Mouse (Mus musculus) kidney, embryonic 14.5 days (tissue): ENCODE results near the gene Npas1. TPM values are rescaled to one million over a fixed set of nuclear protein-coding genes. Genes with fewer than 3 reads are reported as not detected.

ENCODE experiments used
- ATAC-seq: fragments of 200-750 bp; cut with Nextera tagmentation; 2 replicates; pipeline ENCODE4 v1.8.0; 2017; ENCODE audit warnings: moderate number of reproducible peaks, mild to moderate bottlenecking, moderate TSS enrichment, moderate library complexity; ENCODE audit not compliant: low FRiP score, low TSS enrichment
- H3K27ac ChIP-seq: fragments of 300-500 bp; sonication (generic); 2 replicates; pipeline ENCODE4 v1.5.1; 2014; ENCODE audit warnings: low read depth, mild to moderate bottlenecking, low read length, moderate library complexity, mixed read lengths
- H3K27me3 ChIP-seq: fragments of 300-500 bp; sonication (generic); 2 replicates; pipeline ENCODE4 v1.6.1; 2014; ENCODE audit warnings: mild to moderate bottlenecking, low read length; ENCODE audit not compliant: control insufficient read depth, insufficient read depth
- H3K36me3 ChIP-seq: fragments of 300-500 bp; sonication (generic); 2 replicates; pipeline ENCODE4 v1.6.1; 2014; ENCODE audit warnings: low read length, mixed read lengths; ENCODE audit not compliant: control insufficient read depth, insufficient read depth
- H3K4me1 ChIP-seq: fragments of 300-500 bp; sonication (generic); 2 replicates; pipeline ENCODE4 v1.6.1; 2014; ENCODE audit warnings: low read length, mixed read lengths; ENCODE audit not compliant: control insufficient read depth, insufficient read depth
- H3K4me2 ChIP-seq: fragments of 300-500 bp; sonication (generic); replicated peaks from 2 replicates; pipeline ENCODE4 v1.6.1; 2014; ENCODE audit warnings: low read depth, mild to moderate bottlenecking, low read length
- H3K4me3 ChIP-seq: fragments of 300-500 bp; sonication (generic); 2 replicates; pipeline ENCODE4 v1.5.1; 2014; ENCODE audit warnings: mild to moderate bottlenecking, low read length
- H3K9ac ChIP-seq: fragments of 300-500 bp; sonication (generic); 2 replicates; pipeline ENCODE4 v1.6.1; 2014; ENCODE audit warnings: low read depth, mild to moderate bottlenecking, low read length, moderate library complexity
- H3K9me3 ChIP-seq: fragments of 300-500 bp; sonication (generic); 2 replicates; pipeline ENCODE4 v1.6.1; 2016; ENCODE audit warnings: low read length; ENCODE audit not compliant: control insufficient read depth
- WGBS: fragments of 180-500 bp; shearing (Covaris S2); extraction: QIAGEN DNeasy Blood & Tissue Kit; methylation state at CpG from one replicate; pipeline ENCODE4 v1.1.7; 2014; 5-methylcytosine and 5-hydroxymethylcytosine counted together
- polyA plus RNA-seq: library from polyadenylated mRNA; unstranded; fragments of >200 nt; fragmentation: Nextera tagmentation; extraction: Ambion mirVana; gene quantifications from 2 replicates; pipeline ENCODE4 v1.2.1, GENCODE M21; 2014

Gene Npas1
- polyA plus RNA-seq, 1 experiment from 2014 or later = not detected

- H3K27ac ChIP-seq = no peak overlapping the region
- 1% methylated on average over 51 of the region's 59 CpGs for WGBS
- H3K9me3 ChIP-seq = no peaks in the 10 kb centered on the region
- H3K36me3 ChIP-seq = no peaks in the 10 kb centered on the region
- peak overlapping the region; percentile 4; the same call in 1 of the 2 replicates for H3K9ac ChIP-seq
- peaks cover 57% of the 10 kb centered on the region for H3K27me3 ChIP-seq
- peaks cover 16% of the 10 kb centered on the region; the same call in 1 of the 2 replicates for H3K4me1 ChIP-seq
- no peak for ATAC-seq
- peak overlapping the region; percentile 36 for H3K4me3 ChIP-seq
- H3K4me2 ChIP-seq = peak overlapping the region; percentile 57
Measured at GRCm38 (mm10) chr7:16475764-16476599, 1.5 kb downstream of the Npas1 start.

- peak overlapping the region; percentile 36; the same call in 1 of the 2 replicates for H3K4me3 ChIP-seq
Measured at GRCm38 (mm10) chr7:16475321-16475720, 2.2 kb downstream of the Npas1 start.

GRCm38 (mm10) chr7:16474445-16474844 lies 3.1 kb downstream of the Npas1 start:
- H3K4me2 ChIP-seq = peak overlapping the region; percentile 26
- no peaks in the 10 kb centered on the region for H3K36me3 ChIP-seq
- H3K9me3 ChIP-seq = no peaks in the 10 kb centered on the region
- peaks cover 16% of the 10 kb centered on the region; the same call in 1 of the 2 replicates for H3K4me1 ChIP-seq
- no peak for ATAC-seq
- 5% methylated on average over 33 of the region's 33 CpGs for WGBS
- peak overlapping the region; percentile 21 for H3K4me3 ChIP-seq
- H3K9ac ChIP-seq = no peak overlapping the region
- peaks cover 57% of the 10 kb centered on the region for H3K27me3 ChIP-seq
- H3K27ac ChIP-seq = no peak overlapping the region

More at GRCm38 (mm10) chr7:16475321-16475720, 2.2 kb downstream of the Npas1 start:
- Histone ChIP-seq H3K36me3 (no peaks in the 10 kb centered on the region), H3K4me2 (peak overlapping the region; percentile 8), H3K27me3 (peaks cover 57% of the 10 kb centered on the region), H3K4me1 (peaks cover 16% of the 10 kb centered on the region; the same call in 1 of the 2 replicates), H3K9me3 (no peaks in the 10 kb centered on the region), H3K9ac (no peak overlapping the region), H3K27ac (no peak overlapping the region)
- ATAC-seq = no peak
- WGBS = under 1% methylated on average over 23 of the region's 23 CpGs

GRCm38 (mm10) chr7:16473847-16474246 lies 3.7 kb downstream of the Npas1 start:
- Histone ChIP-seq H3K9ac (no peak overlapping the region), H3K4me2 (no peak overlapping the region), H3K36me3 (no peaks in the 10 kb centered on the region), H3K27ac (no peak overlapping the region), H3K4me1 (peaks cover 16% of the 10 kb centered on the region; the same call in 1 of the 2 replicates), H3K9me3 (no peaks in the 10 kb centered on the region), H3K4me3 (no peak overlapping the region), H3K27me3 (peaks cover 57% of the 10 kb centered on the region)
- 28% methylated on average over 8 of the region's 8 CpGs for WGBS
- ATAC-seq = peak; percentile 56

GRCm38 (mm10) chr7:16472116-16472709 lies 5.3 kb downstream of the Npas1 start:
- Histone ChIP-seq H3K36me3 (no peaks in the 10 kb centered on the region), H3K4me2 (no peak overlapping the region), H3K9me3 (no peaks in the 10 kb centered on the region), H3K4me3 (no peak overlapping the region), H3K27me3 (peaks cover 56% of the 10 kb centered on the region), H3K9ac (no peak overlapping the region), H3K4me1 (peaks cover 16% of the 10 kb centered on the region; the same call in 1 of the 2 replicates), H3K27ac (no peak overlapping the region)
- ATAC-seq = no peak
- 9% methylated on average over 17 of the region's 17 CpGs for WGBS

- 45% methylated on average over 9 of the region's 9 CpGs for WGBS
- no peaks in the 10 kb centered on the region for H3K36me3 ChIP-seq
- no peaks in the 10 kb centered on the region for H3K9me3 ChIP-seq
- peaks cover 16% of the 10 kb centered on the region; the same call in 1 of the 2 replicates for H3K4me1 ChIP-seq
- peaks cover 49% of the 10 kb centered on the region for H3K27me3 ChIP-seq
- no peak overlapping the region for H3K9ac ChIP-seq
- H3K4me3 ChIP-seq = no peak overlapping the region
- no peak for ATAC-seq
- H3K4me2 ChIP-seq = no peak overlapping the region
- no peak overlapping the region for H3K27ac ChIP-seq
Measured at GRCm38 (mm10) chr7:16471549-16471948, 6.0 kb downstream of the Npas1 start.

GRCm38 (mm10) chr7:16468115-16468514 lies 9.4 kb downstream of the Npas1 start:
- H3K4me3 ChIP-seq = no peak overlapping the region
- H3K36me3 ChIP-seq = no peaks in the 10 kb centered on the region
- H3K9ac ChIP-seq = no peak overlapping the region
- no peak overlapping the region for H3K27ac ChIP-seq
- WGBS = 15% methylated on average over 5 of the region's 5 CpGs
- H3K9me3 ChIP-seq = no peaks in the 10 kb centered on the region
- ATAC-seq = no peak
- H3K4me2 ChIP-seq = no peak overlapping the region
- no peaks in the 10 kb centered on the region for H3K4me1 ChIP-seq
- peaks cover 15% of the 10 kb centered on the region for H3K27me3 ChIP-seq

GRCm38 (mm10) chr7:16466565-16466964 lies 11.0 kb downstream of the Npas1 start:
- 72% methylated on average over 4 of the region's 4 CpGs for WGBS
- H3K9ac ChIP-seq = no peak overlapping the region
- no peaks in the 10 kb centered on the region for H3K9me3 ChIP-seq

GRCm38 (mm10) chr7:16465568-16465967 lies 12.0 kb downstream of the Npas1 start:
- Histone ChIP-seq H3K4me3 (no peak overlapping the region), H3K4me2 (no peak overlapping the region), H3K9ac (no peak overlapping the region), H3K9me3 (no peaks in the 10 kb centered on the region), H3K27ac (no peak overlapping the region), H3K36me3 (no peaks in the 10 kb centered on the region), H3K27me3 (peaks cover 7% of the 10 kb centered on the region; the same call in 1 of the 2 replicates), H3K4me1 (no peaks in the 10 kb centered on the region)
- no peak for ATAC-seq
- 92% methylated on average over 5 of the region's 5 CpGs for WGBS

More at GRCm38 (mm10) chr7:16466565-16466964, 11.0 kb downstream of the Npas1 start:
- Histone ChIP-seq H3K4me2 (no peak overlapping the region), H3K27me3 (peaks cover 3% of the 10 kb centered on the region; the same call in 1 of the 2 replicates), H3K27ac (no peak overlapping the region), H3K4me3 (no peak overlapping the region), H3K4me1 (no peaks in the 10 kb centered on the region), H3K36me3 (no peaks in the 10 kb centered on the region)
- no peak for ATAC-seq
